Mouse (Mus musculus): ENCODE measurements around the gene Esx1. TPM values are rescaled to one million over a fixed set of nuclear protein-coding genes. Genes with fewer than 3 reads are reported as not detected.
A peak's percentile ranks its signal among the peaks of the same experiment; 100 is the strongest.

Esx1 gene
- polyA plus RNA-seq (2014; fragmentation: Nextera tagmentation; extraction: Ambion mirVana): not detected in 2 replicates

- no peak within 1 kb of the TSS for H3K4me3 ChIP-seq (ENCODE audit: low read depth, low read length)
- no peak within 1 kb of the TSS for H3K27ac ChIP-seq (replicated peaks; ENCODE audit: low read depth, low read length)
- H3K4me1 ChIP-seq (ENCODE audit: control insufficient read depth, insufficient read depth, low read length): no peaks in the 10 kb centered on the region
- H3K9me3 ChIP-seq (replicated peaks; ENCODE audit: control insufficient read depth, low read length): no peaks in the 10 kb centered on the region
- ATAC-seq (replicated peaks; ENCODE audit: insufficient number of reproducible peaks, low FRiP score, low TSS enrichment, low read depth): no peak
- no peak within 1 kb of the TSS for H3K4me2 ChIP-seq (ENCODE audit: low read depth, low read length)
- no peaks in the 10 kb centered on the region for H3K36me3 ChIP-seq (replicated peaks; ENCODE audit: control insufficient read depth, insufficient read depth, low read depth, low read length)
- peaks cover 38% of the 10 kb centered on the region for H3K27me3 ChIP-seq (ENCODE audit: control insufficient read depth, insufficient read depth, low read length)
- no peak for DNase-seq (ENCODE audit: low spot score)
- 23% methylated on average over 16 of the region's 21 CpGs for WGBS
- no peak within 1 kb of the TSS for H3K9ac ChIP-seq (replicated peaks; ENCODE audit: low read length)
Measured at GRCm38 (mm10) chrX:137121718-137122117, at the start of gene Esx1. Esx1 (minus strand) TSS chrX:137122083.

DNA sequence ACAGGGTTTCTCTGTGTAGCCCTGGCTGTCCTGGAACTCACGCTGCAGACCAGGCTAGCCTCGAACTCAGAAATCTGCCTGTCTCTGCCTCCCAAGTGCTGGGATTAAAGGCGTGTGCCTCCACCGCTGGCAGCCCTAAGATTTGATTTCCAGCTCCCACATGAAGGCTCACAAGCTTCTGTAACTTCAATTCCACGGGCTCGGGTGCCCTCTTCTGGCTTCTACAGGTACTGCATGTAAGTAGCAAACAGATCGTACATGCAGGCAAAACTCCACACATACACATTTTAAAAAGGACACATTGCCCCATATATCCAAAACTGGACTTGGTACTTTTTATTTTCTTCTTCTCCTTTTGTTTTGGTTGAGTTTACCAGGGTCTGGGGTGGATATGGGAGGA, 48.1 kb upstream of the Esx1 start:
- Histone ChIP-seq H3K36me3 (replicated peaks; ENCODE audit: control insufficient read depth, insufficient read depth, low read depth, low read length) (no peaks in the 10 kb centered on the region), H3K9me3 (replicated peaks; ENCODE audit: control insufficient read depth, low read length) (no peaks in the 10 kb centered on the region), H3K4me1 (ENCODE audit: control insufficient read depth, insufficient read depth, low read length) (no peaks in the 10 kb centered on the region), H3K4me2 (ENCODE audit: low read depth, low read length) (no peak overlapping the region), H3K9ac (replicated peaks; ENCODE audit: low read length) (no peak overlapping the region), H3K27ac (replicated peaks; ENCODE audit: low read depth, low read length) (no peak overlapping the region), H3K27me3 (ENCODE audit: control insufficient read depth, insufficient read depth, low read length) (no peaks in the 10 kb centered on the region), H3K4me3 (ENCODE audit: low read depth, low read length) (no peak overlapping the region)
- 40% methylated on average over 7 of the region's 7 CpGs for WGBS
- DNase-seq (ENCODE audit: low spot score) (peak; percentile 2), ATAC-seq (replicated peaks; ENCODE audit: insufficient number of reproducible peaks, low FRiP score, low TSS enrichment, low read depth) (no peak)

- WGBS: 68% methylated on average over 7 of the region's 7 CpGs
- ATAC-seq (replicated peaks; ENCODE audit: insufficient number of reproducible peaks, low FRiP score, low TSS enrichment, low read depth) (no peak), DNase-seq (ENCODE audit: low spot score) (no peak)
- Histone ChIP-seq H3K4me2 (ENCODE audit: low read depth, low read length) (no peak overlapping the region), H3K9ac (replicated peaks; ENCODE audit: low read length) (no peak overlapping the region), H3K9me3 (replicated peaks; ENCODE audit: control insufficient read depth, low read length) (no peaks in the 10 kb centered on the region), H3K27me3 (ENCODE audit: control insufficient read depth, insufficient read depth, low read length) (no peaks in the 10 kb centered on the region), H3K36me3 (replicated peaks; ENCODE audit: control insufficient read depth, insufficient read depth, low read depth, low read length) (no peaks in the 10 kb centered on the region), H3K27ac (replicated peaks; ENCODE audit: low read depth, low read length) (no peak overlapping the region), H3K4me1 (ENCODE audit: control insufficient read depth, insufficient read depth, low read length) (no peaks in the 10 kb centered on the region), H3K4me3 (ENCODE audit: low read depth, low read length) (no peak overlapping the region)
Measured at GRCm38 (mm10) chrX:137167658-137168057, 45.8 kb upstream of the Esx1 start.

DNA sequence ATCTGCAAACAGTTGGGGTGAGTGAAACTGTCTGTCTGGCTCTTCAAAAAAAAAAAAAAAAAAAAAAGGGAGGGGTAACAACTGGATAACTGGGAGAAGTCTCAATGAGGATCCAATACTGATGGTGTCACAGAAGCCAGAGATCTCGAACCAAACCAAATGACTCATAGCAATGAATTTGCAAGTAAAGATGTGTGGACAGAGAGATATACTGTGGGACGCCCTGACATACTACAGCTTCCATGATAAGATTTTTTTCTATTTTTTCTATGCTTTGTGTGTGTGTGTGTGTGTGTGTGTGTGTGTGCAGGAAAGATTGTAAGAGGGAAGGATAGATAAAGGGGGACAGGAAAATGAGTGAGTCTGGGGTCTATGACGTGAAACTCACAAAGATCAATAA, 43.7 kb upstream of the Esx1 start:
- Histone ChIP-seq H3K4me3 (ENCODE audit: low read depth, low read length) (no peak overlapping the region), H3K4me1 (ENCODE audit: control insufficient read depth, insufficient read depth, low read length) (no peaks in the 10 kb centered on the region), H3K9ac (replicated peaks; ENCODE audit: low read length) (no peak overlapping the region), H3K27ac (replicated peaks; ENCODE audit: low read depth, low read length) (no peak overlapping the region), H3K4me2 (ENCODE audit: low read depth, low read length) (no peak overlapping the region), H3K9me3 (replicated peaks; ENCODE audit: control insufficient read depth, low read length) (no peaks in the 10 kb centered on the region), H3K36me3 (replicated peaks; ENCODE audit: control insufficient read depth, insufficient read depth, low read depth, low read length) (no peaks in the 10 kb centered on the region), H3K27me3 (ENCODE audit: control insufficient read depth, insufficient read depth, low read length) (no peaks in the 10 kb centered on the region)
- ATAC-seq (replicated peaks; ENCODE audit: insufficient number of reproducible peaks, low FRiP score, low TSS enrichment, low read depth) (no peak), DNase-seq (ENCODE audit: low spot score) (no peak)
- 81% methylated on average over 3 of the region's 3 CpGs for WGBS

GRCm38 (mm10) chrX:137162700-137163099, 40.8 kb upstream of the Esx1 start:
- Histone ChIP-seq H3K27ac (replicated peaks; ENCODE audit: low read depth, low read length) (no peak overlapping the region), H3K4me2 (ENCODE audit: low read depth, low read length) (no peak overlapping the region), H3K9me3 (replicated peaks; ENCODE audit: control insufficient read depth, low read length) (no peaks in the 10 kb centered on the region), H3K4me3 (ENCODE audit: low read depth, low read length) (no peak overlapping the region), H3K36me3 (replicated peaks; ENCODE audit: control insufficient read depth, insufficient read depth, low read depth, low read length) (no peaks in the 10 kb centered on the region), H3K9ac (replicated peaks; ENCODE audit: low read length) (no peak overlapping the region), H3K4me1 (ENCODE audit: control insufficient read depth, insufficient read depth, low read length) (no peaks in the 10 kb centered on the region), H3K27me3 (ENCODE audit: control insufficient read depth, insufficient read depth, low read length) (no peaks in the 10 kb centered on the region)
- DNase-seq (ENCODE audit: low spot score): no peak
- ATAC-seq (replicated peaks; ENCODE audit: insufficient number of reproducible peaks, low FRiP score, low TSS enrichment, low read depth): no peak
- 85% methylated on average over 1 of the region's 1 CpGs for WGBS

- H3K27ac ChIP-seq (replicated peaks; ENCODE audit: low read depth, low read length): no peak overlapping the region
- no peaks in the 10 kb centered on the region for H3K4me1 ChIP-seq (ENCODE audit: control insufficient read depth, insufficient read depth, low read length)
- no peak overlapping the region for H3K4me2 ChIP-seq (ENCODE audit: low read depth, low read length)
- H3K36me3 ChIP-seq (replicated peaks; ENCODE audit: control insufficient read depth, insufficient read depth, low read depth, low read length): no peaks in the 10 kb centered on the region
- no peaks in the 10 kb centered on the region for H3K27me3 ChIP-seq (ENCODE audit: control insufficient read depth, insufficient read depth, low read length)
- no peak for ATAC-seq (replicated peaks; ENCODE audit: insufficient number of reproducible peaks, low FRiP score, low TSS enrichment, low read depth)
- no peaks in the 10 kb centered on the region for H3K9me3 ChIP-seq (replicated peaks; ENCODE audit: control insufficient read depth, low read length)
- H3K4me3 ChIP-seq (ENCODE audit: low read depth, low read length): no peak overlapping the region
- DNase-seq (ENCODE audit: low spot score): no peak
- 66% methylated on average over 3 of the region's 3 CpGs for WGBS
- no peak overlapping the region for H3K9ac ChIP-seq (replicated peaks; ENCODE audit: low read length)
Measured at GRCm38 (mm10) chrX:137160971-137161370, 39.1 kb upstream of the Esx1 start.

DNA sequence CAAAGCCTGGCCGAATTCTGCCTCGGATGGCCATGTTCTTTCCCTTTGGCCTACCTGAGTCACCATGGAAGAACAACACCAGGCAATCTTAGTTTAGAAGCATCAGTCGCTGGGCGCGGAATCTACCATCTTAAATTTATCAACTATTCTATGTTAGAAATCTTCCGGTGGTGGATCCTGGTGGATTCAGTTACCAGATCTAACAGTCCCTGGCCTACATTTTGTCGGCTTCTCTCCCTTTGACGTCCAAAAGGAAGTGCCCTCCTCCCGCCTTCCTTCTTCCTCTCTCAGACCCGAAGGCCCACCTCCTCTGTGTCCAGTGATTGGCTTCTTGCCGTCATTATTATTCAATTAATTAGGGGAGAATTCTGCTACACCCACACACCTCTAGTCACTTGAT, 27.2 kb upstream of the Esx1 start:
- Histone ChIP-seq H3K27ac (replicated peaks; ENCODE audit: low read depth, low read length) (no peak overlapping the region), H3K36me3 (replicated peaks; ENCODE audit: control insufficient read depth, insufficient read depth, low read depth, low read length) (no peaks in the 10 kb centered on the region), H3K27me3 (ENCODE audit: control insufficient read depth, insufficient read depth, low read length) (no peaks in the 10 kb centered on the region), H3K4me1 (ENCODE audit: control insufficient read depth, insufficient read depth, low read length) (no peaks in the 10 kb centered on the region), H3K4me3 (ENCODE audit: low read depth, low read length) (no peak overlapping the region), H3K4me2 (ENCODE audit: low read depth, low read length) (no peak overlapping the region), H3K9me3 (replicated peaks; ENCODE audit: control insufficient read depth, low read length) (no peaks in the 10 kb centered on the region), H3K9ac (replicated peaks; ENCODE audit: low read length) (no peak overlapping the region)
- ATAC-seq (replicated peaks; ENCODE audit: insufficient number of reproducible peaks, low FRiP score, low TSS enrichment, low read depth) (no peak), DNase-seq (ENCODE audit: low spot score) (no peak)
- 87% methylated on average over 11 of the region's 11 CpGs for WGBS

DNA sequence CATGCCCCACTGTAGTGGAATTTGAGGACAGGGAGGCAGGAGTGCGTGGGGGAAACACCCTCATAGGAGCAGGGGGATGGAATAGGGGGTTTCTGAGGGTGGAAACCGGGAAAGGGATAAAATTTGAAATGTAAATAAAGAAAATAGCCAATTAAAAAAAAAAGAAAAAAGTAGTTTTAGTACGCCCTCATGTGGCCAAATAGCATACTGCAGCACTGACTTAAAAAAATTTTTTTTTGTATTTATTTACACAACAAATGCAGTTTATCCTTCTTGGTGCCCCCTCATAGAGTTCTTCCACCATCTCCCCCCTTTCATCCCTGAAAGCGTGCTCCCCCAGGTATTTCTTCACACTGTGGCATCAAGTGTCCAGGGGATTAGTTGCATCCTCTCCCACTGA, 22.8 kb upstream of the Esx1 start:
- WGBS: 30% methylated on average over 4 of the region's 4 CpGs
- H3K4me2 ChIP-seq (ENCODE audit: low read depth, low read length): no peak overlapping the region
- no peak overlapping the region for H3K27ac ChIP-seq (replicated peaks; ENCODE audit: low read depth, low read length)
- no peaks in the 10 kb centered on the region for H3K9me3 ChIP-seq (replicated peaks; ENCODE audit: control insufficient read depth, low read length)
- DNase-seq (ENCODE audit: low spot score): no peak
- no peaks in the 10 kb centered on the region for H3K36me3 ChIP-seq (replicated peaks; ENCODE audit: control insufficient read depth, insufficient read depth, low read depth, low read length)
- no peaks in the 10 kb centered on the region for H3K4me1 ChIP-seq (ENCODE audit: control insufficient read depth, insufficient read depth, low read length)
- H3K9ac ChIP-seq (replicated peaks; ENCODE audit: low read length): no peak overlapping the region
- no peak overlapping the region for H3K4me3 ChIP-seq (ENCODE audit: low read depth, low read length)
- no peaks in the 10 kb centered on the region for H3K27me3 ChIP-seq (ENCODE audit: control insufficient read depth, insufficient read depth, low read length)
- no peak for ATAC-seq (replicated peaks; ENCODE audit: insufficient number of reproducible peaks, low FRiP score, low TSS enrichment, low read depth)
